Mouse (Mus musculus): ENCODE data around the gene Vars2. TPM values are rescaled to one million over a fixed set of nuclear protein-coding genes. Genes with fewer than 3 reads are reported as not detected.

Gene Vars2
- polyA plus RNA-seq, 1 experiment, result 21.5 TPM

GRCm38 (mm10) chr17:35633992-35634391, 33.4 kb downstream of the Vars2 start:
- no peak for DNase-seq (ENCODE audit: low read depth)

- no peak for DNase-seq (ENCODE audit: low read depth)
These were observed 40.9 kb downstream of the Vars2 start, which contains the start of gene Gm9573 for GRCm38 (mm10) chr17:35626537-35626936. Gm9573 (minus strand) TSS chr17:35626637.

GRCm38 (mm10) chr17:35617127-35617526, 50.3 kb downstream of the Vars2 start:
- no peak for DNase-seq (ENCODE audit: low read depth)

Other genes starting within 250 kb of the Vars2 start
- gene H2-Q6, start 242.7 kb downstream of the Vars2 start, polyA plus RNA-seq (2012; rRNA removed), result 18.6 and 33.9 TPM in 2 replicates
- 40.0 and 56.7 TPM in 2 replicates for gene H2-Q7, start 228.4 kb downstream of the Vars2 start, polyA plus RNA-seq (2012; rRNA removed)
- gene H2-Q10, start 197.5 kb downstream of the Vars2 start, polyA plus RNA-seq (2012; rRNA removed), result 9.1 and 10.8 TPM in 2 replicates
- 0.11 TPM in 1 of 2 replicates, not detected in the other for gene Pou5f1, start 161.6 kb downstream of the Vars2 start, polyA plus RNA-seq (2012; rRNA removed)
- 5.5 and 7.4 TPM in 2 replicates for gene Tcf19, start 150.8 kb downstream of the Vars2 start, polyA plus RNA-seq (2012; rRNA removed)
- 6.2 and 6.8 TPM in 2 replicates for gene Cchcr1, start 150.5 kb downstream of the Vars2 start, polyA plus RNA-seq (2012; rRNA removed)
- gene Psors1c2, start 134.4 kb downstream of the Vars2 start, polyA plus RNA-seq (2012; rRNA removed), result 0.15 TPM in 1 of 2 replicates, not detected in the other
- gene Cdsn, start 115.5 kb downstream of the Vars2 start, polyA plus RNA-seq (2012; rRNA removed), result 37.0 and 43.5 TPM in 2 replicates
- gene 2300002M23Rik, start 100.1 kb downstream of the Vars2 start, polyA plus RNA-seq (2012; rRNA removed), result 1.3 and 7.4 TPM in 2 replicates
- 0.89 and 1.1 TPM in 2 replicates for gene Sfta2, start 66.0 kb downstream of the Vars2 start, polyA plus RNA-seq (2012; rRNA removed)
- 0.76 and 6.3 TPM in 2 replicates for gene Gm9573, start 41.0 kb downstream of the Vars2 start, polyA plus RNA-seq (2012; rRNA removed)
- gene Mucl3, start 23.9 kb downstream of the Vars2 start, polyA plus RNA-seq (2012; rRNA removed), result not detected in 2 replicates
- 20.0 and 24.3 TPM in 2 replicates for gene Gtf2h4, start 6.1 kb upstream of the Vars2 start, polyA plus RNA-seq (2012; rRNA removed)
- gene Ddr1, start 37.0 kb upstream of the Vars2 start, polyA plus RNA-seq (2012; rRNA removed), result 53.2 and 61.8 TPM in 2 replicates
- gene Ier3, start 154.1 kb upstream of the Vars2 start, polyA plus RNA-seq (2012; rRNA removed), result 16.8 and 19.5 TPM in 2 replicates
- gene Flot1, start 155.6 kb upstream of the Vars2 start, polyA plus RNA-seq (2012; rRNA removed), result 68.4 and 96.1 TPM in 2 replicates
- gene Tubb5, start 170.7 kb upstream of the Vars2 start, polyA plus RNA-seq (2012; rRNA removed), result 245 and 297 TPM in 2 replicates
- 8.2 and 10.0 TPM in 2 replicates for gene Mdc1, start 173.9 kb upstream of the Vars2 start, polyA plus RNA-seq (2012; rRNA removed)
- gene Nrm, start 193.7 kb upstream of the Vars2 start, polyA plus RNA-seq (2012; rRNA removed), result 6.9 and 7.8 TPM in 2 replicates
- gene Ppp1r18, start 198.0 kb upstream of the Vars2 start, polyA plus RNA-seq (2012; rRNA removed), result 43.2 and 48.6 TPM in 2 replicates
- 49.9 and 52.4 TPM in 2 replicates for gene Dhx16, start 212.2 kb upstream of the Vars2 start, polyA plus RNA-seq (2012; rRNA removed)
- 41.2 and 50.3 TPM in 2 replicates for gene 2310061I04Rik, start 229.8 kb upstream of the Vars2 start, polyA plus RNA-seq (2012; rRNA removed)
- 56.5 and 62.4 TPM in 2 replicates for gene Atat1, start 242.5 kb upstream of the Vars2 start, polyA plus RNA-seq (2012; rRNA removed)
- 86.1 and 110 TPM in 2 replicates for gene Mrps18b, start 248.8 kb upstream of the Vars2 start, polyA plus RNA-seq (2012; rRNA removed)
- 31.1 and 35.8 TPM in 2 replicates for gene Ppp1r10, start 248.8 kb upstream of the Vars2 start, polyA plus RNA-seq (2012; rRNA removed)